Mouse (Mus musculus) urinary bladder, postnatal 36 days (tissue): ENCODE results near the gene Pnmal2.

Experiments used
- DNase-seq, 2 experiments: peaks; one replicate each; pipeline ENCODE4 v3.0.0; 2022; ENCODE audit warnings: low spot score in 2 of 2, mixed read lengths in 1 of 2

Gene Pnmal2

GRCm38 (mm10) chr7:16944061-16944807, at the start of gene Pnmal2:
Gene Pnmal2 (plus strand): TSS chr7:16944682.
- peak in 1 of 2 experiments; percentile 54 for DNase-seq

- peak; percentile 62 to 78 for DNase-seq
Observed at GRCm38 (mm10) chr7:16895000-16895399, 49.5 kb upstream of the Pnmal2 start.

- no peak for DNase-seq
Observed at GRCm38 (mm10) chr7:16895511-16895910, 49.0 kb upstream of the Pnmal2 start.

- DNase-seq = no peak
Observed at GRCm38 (mm10) chr7:16900526-16900925, 44.0 kb upstream of the Pnmal2 start.

GRCm38 (mm10) chr7:16903439-16903955, 41.0 kb upstream of the Pnmal2 start:
- no peak for DNase-seq

- no peak for DNase-seq
Observed at GRCm38 (mm10) chr7:16904120-16904675, 40.3 kb upstream of the Pnmal2 start.

- DNase-seq = no peak
Observed at GRCm38 (mm10) chr7:16905491-16906021, 38.9 kb upstream of the Pnmal2 start.

GRCm38 (mm10) chr7:16906281-16906680, 38.2 kb upstream of the Pnmal2 start, which contains the start of gene Ptgir:
Gene Ptgir (plus strand): TSS chr7:16906490.
- DNase-seq = peak in 1 of 2 experiments; percentile 65

- DNase-seq = no peak
Observed at GRCm38 (mm10) chr7:16906889-16907559, 37.5 kb upstream of the Pnmal2 start.

- no peak for DNase-seq
Observed at GRCm38 (mm10) chr7:16907842-16908241, 36.6 kb upstream of the Pnmal2 start.

GRCm38 (mm10) chr7:16908367-16908766, 36.1 kb upstream of the Pnmal2 start:
- DNase-seq = no peak

- DNase-seq = no peak
Observed at GRCm38 (mm10) chr7:16908859-16909258, 35.6 kb upstream of the Pnmal2 start.

- DNase-seq = no peak
Observed at GRCm38 (mm10) chr7:16909909-16910308, 34.6 kb upstream of the Pnmal2 start.

GRCm38 (mm10) chr7:16911904-16912303, 32.6 kb upstream of the Pnmal2 start:
- DNase-seq = no peak

GRCm38 (mm10) chr7:16912360-16912759, 32.1 kb upstream of the Pnmal2 start:
- peak in 1 of 2 experiments; percentile 64 for DNase-seq

GRCm38 (mm10) chr7:16913806-16914452, 30.6 kb upstream of the Pnmal2 start:
- DNase-seq = peak; percentile 66 to 68

- no peak for DNase-seq
Observed at GRCm38 (mm10) chr7:16914453-16915343, 29.8 kb upstream of the Pnmal2 start.

GRCm38 (mm10) chr7:16915461-16916340, 28.8 kb upstream of the Pnmal2 start:
- no peak for DNase-seq
